Mouse (Mus musculus) liver, embryonic 16.5 days (tissue): ENCODE results near the gene Tmem220. TPM values are rescaled to one million over a fixed set of nuclear protein-coding genes. Genes with fewer than 3 reads are reported as not detected.
A peak's percentile ranks its signal among the peaks of the same experiment; 100 is the strongest.

Experiments
- ATAC-seq: fragments of 200-750 bp; cut with Nextera tagmentation; 2 replicates; pipeline ENCODE4 v1.8.0; 2017; ENCODE audit warnings: low read depth, mild to moderate bottlenecking, moderate number of reproducible peaks, moderate library complexity
- H3K27ac ChIP-seq: fragments of 300-500 bp; sonication (generic); 2 replicates; pipeline ENCODE4 v1.5.1; 2014; ENCODE audit warnings: mild to moderate bottlenecking, low read length
- H3K27me3 ChIP-seq: fragments of 300-500 bp; sonication (generic); 2 replicates; pipeline ENCODE4 v1.6.1; 2014; ENCODE audit warnings: low read depth, low read length, mixed read lengths; ENCODE audit not compliant: control insufficient read depth, insufficient read depth
- H3K36me3 ChIP-seq: fragments of 300-500 bp; sonication (generic); 2 replicates; pipeline ENCODE4 v1.6.1; 2014; ENCODE audit warnings: mild to moderate bottlenecking; ENCODE audit not compliant: control insufficient read depth, insufficient read depth
- H3K4me1 ChIP-seq: fragments of 300-500 bp; sonication (generic); 2 replicates; pipeline ENCODE4 v1.6.1; 2014; ENCODE audit warnings: low read depth, low read length, mixed read lengths; ENCODE audit not compliant: control insufficient read depth
- H3K4me2 ChIP-seq: fragments of 300-500 bp; sonication (generic); 2 replicates; pipeline ENCODE4 v1.6.1; 2014; ENCODE audit warnings: low read depth, low read length, mixed read lengths
- H3K4me3 ChIP-seq: fragments of 300-500 bp; sonication (generic); 2 replicates; pipeline ENCODE4 v1.5.1; 2014; ENCODE audit warnings: low read depth, mild to moderate bottlenecking, low read length
- H3K9ac ChIP-seq: fragments of 300-500 bp; sonication (generic); 2 replicates; pipeline ENCODE4 v1.6.1; 2014; ENCODE audit warnings: low read depth, low read length
- H3K9me3 ChIP-seq: fragments of 300-500 bp; sonication (generic); replicated peaks from 2 replicates; pipeline ENCODE4 v1.6.1; 2016; ENCODE audit warnings: low read length; ENCODE audit not compliant: control insufficient read depth
- WGBS: fragments of 180-500 bp; shearing (Covaris S2); extraction: QIAGEN DNeasy Blood & Tissue Kit; methylation state at CpG from one replicate; pipeline ENCODE4 v1.1.7; 2014; ENCODE audit not compliant: insufficient replicate concordance; 5-methylcytosine and 5-hydroxymethylcytosine counted together
- polyA plus RNA-seq: library from polyadenylated mRNA; unstranded; fragments of >200 nt; fragmentation: Nextera tagmentation; extraction: Ambion mirVana; gene quantifications from 2 replicates; pipeline ENCODE4 v1.2.1, GENCODE M21; 2015

Gene Tmem220
- polyA plus RNA-seq, 1 experiment from 2014 or later = 3.3 TPM

GRCm38 (mm10) chr11:67030904-67031602 lies 6.1 kb downstream of the Tmem220 start:
- no peaks in the 10 kb centered on the region for H3K9me3 ChIP-seq
- no peak; the same call in 1 of the 2 replicates for ATAC-seq
- H3K9ac ChIP-seq = no peak overlapping the region
- 42% methylated on average over 16 of the region's 16 CpGs for WGBS
- no peaks in the 10 kb centered on the region; the same call in 1 of the 2 replicates for H3K4me1 ChIP-seq
- no peaks in the 10 kb centered on the region for H3K27me3 ChIP-seq
- H3K4me3 ChIP-seq = no peak overlapping the region
- H3K36me3 ChIP-seq = no peaks in the 10 kb centered on the region
- H3K27ac ChIP-seq = no peak overlapping the region
- no peak overlapping the region for H3K4me2 ChIP-seq

- no peak overlapping the region for H3K27ac ChIP-seq
- H3K36me3 ChIP-seq = no peaks in the 10 kb centered on the region
- H3K27me3 ChIP-seq = no peaks in the 10 kb centered on the region
- no peaks in the 10 kb centered on the region; the same call in 1 of the 2 replicates for H3K4me1 ChIP-seq
- no peaks in the 10 kb centered on the region for H3K9me3 ChIP-seq
- ATAC-seq = no peak
- no peak overlapping the region for H3K4me3 ChIP-seq
- H3K9ac ChIP-seq = no peak overlapping the region
- 46% methylated on average over 2 of the region's 2 CpGs for WGBS
- no peak overlapping the region for H3K4me2 ChIP-seq
Observed at GRCm38 (mm10) chr11:67031603-67031915, 6.6 kb downstream of the Tmem220 start.

GRCm38 (mm10) chr11:67034775-67035485 lies 10.0 kb downstream of the Tmem220 start:
- H3K9ac ChIP-seq = no peak overlapping the region
- H3K4me2 ChIP-seq = no peak overlapping the region
- 51% methylated on average over 4 of the region's 4 CpGs for WGBS
- peak; percentile 84 for ATAC-seq
- H3K9me3 ChIP-seq = no peaks in the 10 kb centered on the region
- no peak overlapping the region for H3K27ac ChIP-seq
- no peak overlapping the region for H3K4me3 ChIP-seq
- no peaks in the 10 kb centered on the region for H3K27me3 ChIP-seq
- peaks cover 2% of the 10 kb centered on the region for H3K36me3 ChIP-seq
- no peaks in the 10 kb centered on the region; the same call in 1 of the 2 replicates for H3K4me1 ChIP-seq

DNA sequence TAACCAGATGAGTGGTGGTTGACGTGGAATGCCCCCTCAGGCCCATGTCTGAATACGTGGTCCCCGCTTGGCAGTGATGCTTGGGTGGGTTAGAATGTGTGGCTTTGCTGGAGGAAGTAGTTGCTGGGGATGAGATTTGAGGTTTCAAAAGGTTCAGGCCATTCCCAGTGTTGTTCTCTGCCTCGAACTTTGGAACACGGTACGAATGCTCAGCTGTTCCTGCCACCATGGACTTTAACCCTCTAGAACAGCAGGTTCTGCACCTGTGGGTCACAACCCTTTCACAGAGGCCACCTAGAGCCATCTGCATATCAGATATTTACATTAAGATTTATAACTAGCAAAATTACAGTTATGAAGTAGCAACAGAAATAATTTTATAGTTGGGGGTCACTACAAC lies 11.3 kb downstream of the Tmem220 start:
- no peak overlapping the region for H3K4me3 ChIP-seq
- 71% methylated on average over 6 of the region's 6 CpGs for WGBS
- no peaks in the 10 kb centered on the region for H3K9me3 ChIP-seq
- H3K4me1 ChIP-seq = no peaks in the 10 kb centered on the region; the same call in 1 of the 2 replicates
- H3K9ac ChIP-seq = no peak overlapping the region
- ATAC-seq = 0 out of 2 replicates have a peak, but pooled peaks have one; percentile 33
- H3K36me3 ChIP-seq = peaks cover 7% of the 10 kb centered on the region
- H3K27ac ChIP-seq = no peak overlapping the region; the same call in 1 of the 2 replicates
- H3K27me3 ChIP-seq = no peaks in the 10 kb centered on the region
- no peak overlapping the region for H3K4me2 ChIP-seq

DNA sequence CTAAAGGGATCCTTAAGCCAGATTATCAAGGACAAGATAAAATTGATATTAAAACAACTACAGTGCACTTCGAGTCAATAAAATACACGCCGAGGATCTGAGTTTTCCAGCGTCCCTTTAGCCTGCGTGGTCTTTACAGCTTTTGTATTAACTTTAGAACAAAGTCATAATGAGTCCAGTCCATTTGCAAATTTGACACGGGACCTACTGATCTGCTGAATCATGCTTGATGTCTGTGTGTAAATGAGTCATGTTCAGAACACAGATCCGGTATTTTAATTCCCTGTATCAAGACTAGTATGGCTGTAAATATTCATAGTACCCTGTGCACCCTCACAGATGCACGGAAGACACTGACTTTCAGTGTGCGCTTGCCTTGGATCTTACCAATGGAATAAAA lies 11.9 kb downstream of the Tmem220 start:
- H3K4me2 ChIP-seq = no peak overlapping the region
- H3K27ac ChIP-seq = no peak overlapping the region
- H3K4me1 ChIP-seq = no peaks in the 10 kb centered on the region
- 77% methylated on average over 9 of the region's 9 CpGs for WGBS
- no peak overlapping the region for H3K4me3 ChIP-seq
- no peaks in the 10 kb centered on the region for H3K27me3 ChIP-seq
- peaks cover 7% of the 10 kb centered on the region for H3K36me3 ChIP-seq
- ATAC-seq = no peak
- H3K9ac ChIP-seq = no peak overlapping the region
- H3K9me3 ChIP-seq = no peaks in the 10 kb centered on the region

DNA sequence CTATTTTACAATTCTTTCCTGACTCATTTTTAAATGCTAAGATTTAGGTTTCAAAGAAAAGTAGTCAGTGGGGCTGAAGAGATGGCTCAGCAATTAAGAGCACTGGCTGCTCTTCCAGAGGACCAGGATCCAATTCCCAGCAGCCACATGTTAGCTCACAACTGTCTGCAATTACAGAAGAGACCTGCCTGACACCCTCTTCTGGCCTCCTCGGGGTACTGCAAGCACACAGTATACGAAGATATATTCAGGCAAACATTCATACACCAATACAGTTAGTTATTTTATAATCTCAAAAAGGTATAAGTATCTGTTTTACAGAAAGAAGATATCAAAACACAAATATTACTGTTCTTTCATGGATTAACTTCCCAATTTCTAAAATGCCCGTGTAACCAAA lies 14.8 kb downstream of the Tmem220 start:
- Histone ChIP-seq H3K27ac (no peak overlapping the region), H3K27me3 (no peaks in the 10 kb centered on the region), H3K9ac (no peak overlapping the region), H3K4me3 (no peak overlapping the region), H3K4me2 (no peak overlapping the region), H3K4me1 (peaks cover 3% of the 10 kb centered on the region; the same call in 1 of the 2 replicates), H3K9me3 (no peaks in the 10 kb centered on the region), H3K36me3 (peaks cover 7% of the 10 kb centered on the region)
- no peak for ATAC-seq
- 82% methylated on average over 3 of the region's 3 CpGs for WGBS

DNA sequence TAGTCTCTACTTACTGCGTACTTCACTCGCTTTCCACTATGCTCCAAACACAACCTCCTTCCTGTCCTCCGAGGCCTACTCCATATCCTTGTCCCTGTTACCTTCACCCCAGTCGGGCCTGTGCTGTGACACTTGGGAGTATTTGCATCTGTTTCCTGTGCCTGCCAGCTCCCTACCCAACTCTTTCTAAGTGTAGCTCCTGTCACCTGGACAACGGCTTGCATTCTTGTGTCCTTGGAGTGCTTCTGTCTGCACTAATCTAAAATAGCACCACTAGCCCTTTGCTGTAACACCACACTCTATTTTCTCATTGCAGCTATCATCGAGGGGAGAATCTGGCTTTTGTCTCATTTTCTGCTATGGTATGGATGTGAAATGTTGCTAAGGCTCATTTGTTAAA lies 15.5 kb downstream of the Tmem220 start:
- H3K36me3 ChIP-seq = peaks cover 7% of the 10 kb centered on the region
- no peak overlapping the region for H3K27ac ChIP-seq
- peaks cover 3% of the 10 kb centered on the region; the same call in 1 of the 2 replicates for H3K4me1 ChIP-seq
- no peak for ATAC-seq
- no peak overlapping the region for H3K4me3 ChIP-seq
- no peak overlapping the region for H3K4me2 ChIP-seq
- 76% methylated on average over 6 of the region's 6 CpGs for WGBS
- no peak overlapping the region for H3K9ac ChIP-seq
- H3K9me3 ChIP-seq = no peaks in the 10 kb centered on the region
- H3K27me3 ChIP-seq = no peaks in the 10 kb centered on the region

GRCm38 (mm10) chr11:67043007-67043406 lies 18.1 kb downstream of the Tmem220 start:
- Histone ChIP-seq H3K36me3 (peaks cover 7% of the 10 kb centered on the region), H3K9ac (no peak overlapping the region), H3K9me3 (no peaks in the 10 kb centered on the region), H3K27ac (no peak overlapping the region), H3K4me1 (peaks cover 3% of the 10 kb centered on the region; the same call in 1 of the 2 replicates), H3K4me2 (no peak overlapping the region), H3K27me3 (no peaks in the 10 kb centered on the region), H3K4me3 (no peak overlapping the region)
- no peak for ATAC-seq
- WGBS = 44% methylated on average over 8 of the region's 8 CpGs

DNA sequence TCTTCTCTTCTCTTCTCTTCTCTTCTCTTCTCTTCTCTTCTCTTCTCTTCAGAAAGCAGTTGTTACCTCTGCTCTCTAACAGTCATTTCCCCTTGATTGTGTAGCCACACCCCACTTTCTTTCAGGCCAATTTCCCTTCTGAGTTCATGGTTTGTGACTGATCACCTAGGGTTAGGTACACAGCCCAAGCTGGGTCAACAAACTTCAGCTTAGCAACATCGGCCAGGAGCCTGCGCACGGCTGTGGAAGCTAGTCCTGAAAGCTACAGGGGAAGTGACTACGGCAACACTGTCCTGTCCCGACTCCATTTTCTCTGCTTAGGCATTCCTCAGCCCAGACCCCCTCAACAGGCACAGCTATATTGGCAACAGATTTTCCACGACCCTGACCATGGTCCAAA lies 20.0 kb downstream of the Tmem220 start:
- 58% methylated on average over 6 of the region's 6 CpGs for WGBS
- H3K9ac ChIP-seq = no peak overlapping the region
- no peak overlapping the region for H3K4me3 ChIP-seq
- peaks cover 3% of the 10 kb centered on the region; the same call in 1 of the 2 replicates for H3K4me1 ChIP-seq
- peak; percentile 88 for ATAC-seq
- H3K9me3 ChIP-seq = no peaks in the 10 kb centered on the region
- H3K36me3 ChIP-seq = peaks cover 5% of the 10 kb centered on the region
- H3K27me3 ChIP-seq = no peaks in the 10 kb centered on the region
- peak overlapping the region; percentile 52; the same call in 1 of the 2 replicates for H3K27ac ChIP-seq
- H3K4me2 ChIP-seq = no peak overlapping the region
